Mouse (Mus musculus) myocyte (in vitro differentiated cells): ENCODE measurements around the gene D630036H23Rik.

ENCODE experiments used
- E2F4 ChIP-seq: IDR thresholded peaks from one replicate; pipeline ENCODE4 v1.6.1; 2011; ENCODE audit warnings: mild to moderate bottlenecking, control low read depth, moderate library complexity; ENCODE audit not compliant: insufficient read depth
- POLR2A ChIP-seq: IDR thresholded peaks from one replicate; pipeline ENCODE4 v1.6.1; 2011; ENCODE audit warnings: low read depth, mild to moderate bottlenecking, control low read depth, moderate library complexity; ENCODE audit not compliant: insufficient read length
- POLR2AphosphoS2 ChIP-seq: IDR thresholded peaks from one replicate; pipeline ENCODE4 v1.6.1; 2011; ENCODE audit warnings: low read depth, control low read depth; ENCODE audit not compliant: insufficient read length
- SRF ChIP-seq: IDR thresholded peaks from one replicate; pipeline ENCODE4 v1.6.1; 2011; ENCODE audit warnings: low read depth; ENCODE audit not compliant: control insufficient read depth, insufficient read length

GRCm38 (mm10) chr12:36386991-36387390, 5.0 kb upstream of the D630036H23Rik start:
- TF ChIP-seq POLR2A, result no peak
- no peak for TF ChIP-seq POLR2AphosphoS2
- TF ChIP-seq SRF, result no peak
- no peak for TF ChIP-seq E2F4
